Mouse (Mus musculus): ENCODE measurements around the gene L2hgdh. TPM values are rescaled to one million over a fixed set of nuclear protein-coding genes. Genes with fewer than 3 reads are reported as not detected.
A peak's percentile ranks its signal among the peaks of the same experiment; 100 is the strongest.

L2hgdh gene
- polyA plus RNA-seq, 1 experiment = not detected

DNA sequence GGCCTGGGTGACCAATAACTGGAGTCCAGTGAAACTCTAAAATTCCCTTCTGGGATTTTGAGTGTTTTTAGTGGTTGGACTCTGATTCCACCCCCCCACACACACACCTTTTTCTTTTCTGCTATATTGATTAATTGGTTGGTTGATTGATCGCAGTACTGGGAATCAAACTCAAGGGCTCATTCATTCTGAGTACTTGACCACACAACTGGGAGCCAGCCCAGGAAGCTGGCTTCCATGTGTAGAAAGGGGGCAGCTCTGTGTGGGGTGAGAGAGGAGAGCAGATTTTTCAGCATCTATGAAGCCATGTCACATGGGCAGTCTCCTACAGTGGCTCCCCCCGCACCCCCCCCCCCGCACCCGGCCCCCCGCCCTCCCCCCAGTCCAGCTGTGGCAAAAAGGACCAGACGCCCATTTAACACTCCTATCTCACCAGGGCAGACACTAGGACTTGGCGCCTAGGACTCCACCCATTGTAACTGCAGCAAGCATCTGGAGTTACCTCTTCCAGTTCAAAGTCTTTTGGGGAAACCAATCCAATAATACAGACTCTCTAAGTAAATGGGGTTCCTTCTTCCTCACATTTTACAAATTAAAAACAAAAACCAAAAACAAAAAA is 34.7 kb upstream of the L2hgdh start:
- no peak for TF ChIP-seq POLR2A (IDR thresholded peaks at IDR 0.05; ENCODE audit: insufficient read depth, low read depth, low read length)
- no peak overlapping the region for H3K4me3 ChIP-seq (ENCODE audit: insufficient read depth, low read depth, low read length)
- WGBS = 72% methylated on average over 7 of the region's 7 CpGs

DNA sequence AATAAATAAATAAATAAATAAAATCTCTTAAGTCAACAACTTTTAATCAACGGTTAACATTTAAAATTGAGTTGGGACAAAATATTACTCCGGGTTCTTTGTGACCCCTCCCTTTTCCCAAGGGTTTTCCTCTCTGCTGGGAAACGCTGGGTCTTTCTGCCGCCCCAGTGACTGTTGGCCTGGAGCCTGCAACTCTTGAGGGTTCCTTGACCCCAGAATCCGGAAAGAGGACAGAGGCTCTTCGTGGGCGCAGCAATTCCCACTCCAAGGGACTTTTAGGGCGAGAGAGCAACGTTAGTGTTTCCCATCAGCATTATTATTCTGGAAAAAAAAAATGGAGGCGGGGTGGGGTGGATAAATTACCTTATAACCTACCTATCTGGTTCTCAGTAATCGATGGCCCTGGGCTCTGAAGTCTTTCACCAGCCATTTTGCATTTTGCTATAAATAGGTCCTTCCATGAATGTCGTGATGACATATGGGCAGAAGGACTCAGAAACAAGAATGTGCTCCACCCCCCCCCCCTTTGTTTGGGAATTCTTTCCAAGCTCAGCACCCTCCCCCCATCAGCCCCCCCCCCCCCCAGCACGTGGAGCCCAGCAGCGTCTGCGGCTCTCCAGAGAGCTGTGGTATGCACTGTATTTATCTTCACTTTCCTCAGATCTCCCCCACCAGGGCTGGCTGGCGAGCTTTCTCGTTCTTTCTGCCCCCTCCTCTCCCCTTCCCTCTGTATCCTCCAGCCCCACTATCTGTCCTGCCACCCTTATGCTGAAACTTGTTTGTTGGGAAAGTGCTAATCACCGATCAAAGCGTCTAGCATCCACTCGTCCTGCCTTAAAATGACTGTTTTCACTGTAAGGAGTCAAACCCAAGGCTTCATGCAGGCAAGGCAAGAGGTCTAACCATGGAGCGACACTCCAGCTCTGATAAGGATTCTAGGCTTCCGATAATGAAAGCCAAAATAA is 33.8 kb upstream of the L2hgdh start:
- Histone ChIP-seq H3K4me1 (ENCODE audit: control insufficient read depth, insufficient read depth, low read length) (peaks cover 7% of the 10 kb centered on the region), H3K4me3 (ENCODE audit: insufficient read depth, low read depth, low read length) (no peak overlapping the region), H3K27ac (ENCODE audit: insufficient read depth, low read depth, low read length) (no peak overlapping the region)
- WGBS = 27% methylated on average over 22 of the region's 22 CpGs
- no peak for TF ChIP-seq CTCF (IDR thresholded peaks at IDR 0.05; ENCODE audit: insufficient read depth, low read depth, low read length)
- no peak for TF ChIP-seq POLR2A (IDR thresholded peaks at IDR 0.05; ENCODE audit: insufficient read depth, low read depth, low read length)

More for the DNA sequence above, 34.7 kb upstream of the L2hgdh start:
- Histone ChIP-seq H3K27ac (ENCODE audit: insufficient read depth, low read depth, low read length) (no peak overlapping the region), H3K4me1 (ENCODE audit: control insufficient read depth, insufficient read depth, low read length) (peaks cover 7% of the 10 kb centered on the region)

DNA sequence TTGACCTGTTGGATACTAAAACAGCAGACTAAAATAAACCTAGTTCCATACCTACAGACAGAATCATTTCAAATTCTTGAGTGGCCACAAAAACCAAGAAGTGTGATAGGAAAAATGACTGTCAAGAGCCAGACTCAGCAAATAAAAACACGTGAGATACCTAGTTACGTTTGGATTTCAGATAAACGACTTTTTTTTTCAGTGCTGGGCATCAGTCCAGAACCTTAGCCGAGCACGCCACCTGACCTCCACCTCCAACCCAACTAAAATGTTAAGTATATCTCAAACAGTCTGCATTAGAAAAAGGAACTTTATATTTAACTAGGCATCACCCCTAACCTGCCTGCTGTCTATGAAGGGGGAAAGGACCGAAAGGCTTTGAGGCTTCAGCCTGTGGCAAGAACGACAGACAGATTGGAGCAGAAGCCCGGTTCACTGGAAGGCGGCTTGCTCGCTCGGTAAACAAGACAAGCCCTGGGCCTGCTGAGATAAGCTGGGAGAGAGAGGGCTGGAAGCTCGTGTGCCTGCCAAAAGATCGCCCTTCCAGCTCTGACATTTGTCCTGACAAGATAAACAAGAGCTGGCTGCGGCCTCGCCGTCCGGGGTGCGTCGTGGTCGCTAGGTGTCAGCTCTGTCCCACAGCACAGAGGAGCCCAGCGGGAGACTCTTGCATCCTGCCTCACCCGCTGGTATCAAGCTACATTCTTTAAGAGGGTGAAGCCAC is 32.9 kb upstream of the L2hgdh start:
- 34% methylated on average over 22 of the region's 22 CpGs for WGBS
- Histone ChIP-seq H3K4me1 (ENCODE audit: control insufficient read depth, insufficient read depth, low read length) (peaks cover 7% of the 10 kb centered on the region), H3K27ac (ENCODE audit: insufficient read depth, low read depth, low read length) (no peak overlapping the region), H3K4me3 (ENCODE audit: insufficient read depth, low read depth, low read length) (0 out of 2 replicates have a peak overlapping the region, but pooled peaks have one; percentile 14)
- 0 out of 2 replicates have a peak, but pooled peaks have one; percentile 35 for TF ChIP-seq CTCF (IDR thresholded peaks at IDR 0.05; ENCODE audit: insufficient read depth, low read depth, low read length)
- TF ChIP-seq POLR2A (IDR thresholded peaks at IDR 0.05; ENCODE audit: insufficient read depth, low read depth, low read length) = no peak

DNA sequence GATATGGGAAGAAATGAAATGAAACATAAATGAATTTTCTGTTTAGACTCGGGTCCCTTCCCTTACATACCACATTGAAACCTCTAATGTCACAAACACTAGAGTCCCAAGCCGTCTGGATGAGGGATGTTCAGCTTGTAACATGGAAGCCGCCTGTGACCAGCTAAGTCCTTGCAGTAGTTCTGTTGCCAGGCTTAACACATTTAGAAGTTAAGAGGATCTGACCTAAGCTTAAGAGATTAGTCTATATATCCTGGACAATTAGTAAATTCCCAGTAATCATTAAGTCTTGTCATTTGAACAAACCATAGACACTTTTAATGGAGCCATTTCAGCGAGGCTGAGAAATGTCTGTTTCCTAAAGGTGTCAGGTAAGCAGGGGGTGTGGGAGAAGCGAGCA is 31.3 kb upstream of the L2hgdh start:
- Histone ChIP-seq H3K4me1 (ENCODE audit: control insufficient read depth, insufficient read depth, low read length) (peaks cover 8% of the 10 kb centered on the region), H3K4me3 (ENCODE audit: insufficient read depth, low read depth, low read length) (no peak overlapping the region), H3K27ac (ENCODE audit: insufficient read depth, low read depth, low read length) (no peak overlapping the region)
- 91% methylated on average over 5 of the region's 5 CpGs for WGBS
- no peak for TF ChIP-seq POLR2A (IDR thresholded peaks at IDR 0.05; ENCODE audit: insufficient read depth, low read depth, low read length)
- TF ChIP-seq CTCF (IDR thresholded peaks at IDR 0.05; ENCODE audit: insufficient read depth, low read depth, low read length) = no peak

DNA sequence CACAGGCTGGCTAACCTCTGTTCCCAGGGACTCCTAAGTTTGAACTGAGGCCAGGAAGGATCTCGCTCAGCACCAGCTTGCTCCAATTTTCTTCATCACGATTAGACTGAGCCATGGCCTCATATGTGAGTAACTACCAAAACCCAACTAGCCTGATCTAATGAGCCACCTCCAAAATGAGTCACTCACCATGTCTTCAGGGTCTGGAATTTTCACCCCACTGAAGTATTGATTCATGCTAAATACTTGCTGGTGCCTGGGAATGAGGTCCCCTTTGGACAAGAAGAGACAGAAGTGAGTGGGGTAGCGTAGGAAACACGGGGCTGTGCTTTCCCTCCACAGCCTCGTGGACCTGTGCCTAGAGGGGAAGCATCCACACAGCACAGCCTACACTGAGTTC is 29.3 kb upstream of the L2hgdh start:
- WGBS = 73% methylated on average over 5 of the region's 5 CpGs
- Histone ChIP-seq H3K4me3 (ENCODE audit: insufficient read depth, low read depth, low read length) (no peak overlapping the region), H3K4me1 (ENCODE audit: control insufficient read depth, insufficient read depth, low read length) (peaks cover 8% of the 10 kb centered on the region), H3K27ac (ENCODE audit: insufficient read depth, low read depth, low read length) (no peak overlapping the region)
- no peak for TF ChIP-seq POLR2A (IDR thresholded peaks at IDR 0.05; ENCODE audit: insufficient read depth, low read depth, low read length)
- no peak for TF ChIP-seq CTCF (IDR thresholded peaks at IDR 0.05; ENCODE audit: insufficient read depth, low read depth, low read length)

DNA sequence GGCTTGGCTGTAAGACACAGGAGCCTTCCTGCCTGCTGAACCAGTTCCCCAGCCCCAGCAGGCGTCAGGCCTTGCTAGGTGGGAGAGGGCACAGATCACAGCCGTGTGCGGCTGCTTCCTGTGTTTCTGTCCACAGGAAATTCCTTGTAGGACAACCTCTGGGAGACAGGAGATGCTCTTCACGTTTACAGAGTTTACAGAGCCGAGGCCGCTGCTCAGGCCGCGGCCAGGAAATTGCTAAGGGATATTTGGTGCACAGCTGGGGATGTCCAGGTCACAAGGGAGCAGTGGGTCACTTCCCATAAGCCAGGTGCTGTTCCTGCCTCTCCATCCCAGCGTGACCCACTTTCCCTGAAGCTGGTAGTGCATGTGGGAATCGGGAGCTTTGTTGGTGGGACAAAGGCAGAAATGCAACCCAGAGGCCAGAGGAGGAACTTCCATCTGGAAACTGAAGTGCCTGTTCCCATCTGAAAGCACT is 27.2 kb upstream of the L2hgdh start:
- no peak overlapping the region for H3K4me3 ChIP-seq (ENCODE audit: insufficient read depth, low read depth, low read length)
- WGBS = 60% methylated on average over 10 of the region's 10 CpGs
- H3K27ac ChIP-seq (ENCODE audit: insufficient read depth, low read depth, low read length) = no peak overlapping the region
- no peak for TF ChIP-seq CTCF (IDR thresholded peaks at IDR 0.05; ENCODE audit: insufficient read depth, low read depth, low read length)
- no peak for TF ChIP-seq POLR2A (IDR thresholded peaks at IDR 0.05; ENCODE audit: insufficient read depth, low read depth, low read length)
- H3K4me1 ChIP-seq (ENCODE audit: control insufficient read depth, insufficient read depth, low read length) = peaks cover 2% of the 10 kb centered on the region; the same call in 1 of the 2 replicates

DNA sequence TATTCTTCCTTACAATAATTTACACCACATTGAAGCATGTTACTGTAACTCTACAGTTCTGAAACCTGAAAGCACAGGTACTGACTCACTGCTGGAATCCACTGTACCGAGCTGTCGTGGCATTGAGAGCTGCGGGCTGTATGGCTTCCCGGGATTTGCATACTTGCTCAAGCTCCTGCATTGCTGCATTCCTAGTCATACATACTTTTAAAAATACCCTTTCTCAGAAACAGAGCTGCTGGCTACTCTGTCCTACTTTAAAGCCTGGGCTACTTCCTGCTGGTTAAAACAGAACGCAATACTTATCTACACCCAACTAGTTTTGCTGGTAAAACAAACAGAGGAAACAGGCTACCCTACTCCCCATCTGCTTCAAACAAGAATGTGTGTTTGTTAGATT is 19.5 kb upstream of the L2hgdh start:
- no peak overlapping the region for H3K27ac ChIP-seq (ENCODE audit: insufficient read depth, low read depth, low read length)
- H3K4me1 ChIP-seq (ENCODE audit: control insufficient read depth, insufficient read depth, low read length) = no peaks in the 10 kb centered on the region
- 91% methylated on average over 5 of the region's 5 CpGs for WGBS
- H3K4me3 ChIP-seq (ENCODE audit: insufficient read depth, low read depth, low read length) = no peak overlapping the region
- TF ChIP-seq CTCF (IDR thresholded peaks at IDR 0.05; ENCODE audit: insufficient read depth, low read depth, low read length) (no peak), POLR2A (IDR thresholded peaks at IDR 0.05; ENCODE audit: insufficient read depth, low read depth, low read length) (no peak)

DNA sequence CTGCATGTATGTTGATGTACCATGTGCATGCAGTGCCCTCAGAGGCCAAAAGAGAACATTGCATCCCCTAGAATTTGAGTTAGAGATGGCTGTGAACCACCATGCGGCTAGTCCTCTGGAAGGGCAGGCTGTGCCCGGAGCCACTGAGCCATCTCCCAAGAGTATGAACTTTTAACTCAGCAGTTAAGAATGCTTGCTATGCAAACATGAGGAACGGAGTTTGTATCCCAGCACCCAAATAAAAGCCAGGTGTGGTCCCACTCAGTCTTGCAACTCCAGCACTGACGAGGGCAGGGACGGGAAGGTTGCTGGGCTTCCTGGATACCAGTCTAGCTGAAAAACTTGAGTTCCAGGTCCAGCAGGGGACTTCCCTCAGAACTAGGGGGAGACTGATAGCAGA is 17.3 kb upstream of the L2hgdh start:
- 97% methylated on average over 5 of the region's 5 CpGs for WGBS
- no peak overlapping the region for H3K4me3 ChIP-seq (ENCODE audit: insufficient read depth, low read depth, low read length)

More for the DNA sequence above, 17.3 kb upstream of the L2hgdh start:
- H3K27ac ChIP-seq (ENCODE audit: insufficient read depth, low read depth, low read length) = no peak overlapping the region
- TF ChIP-seq POLR2A (IDR thresholded peaks at IDR 0.05; ENCODE audit: insufficient read depth, low read depth, low read length) (no peak), CTCF (IDR thresholded peaks at IDR 0.05; ENCODE audit: insufficient read depth, low read depth, low read length) (no peak)
- no peaks in the 10 kb centered on the region for H3K4me1 ChIP-seq (ENCODE audit: control insufficient read depth, insufficient read depth, low read length)
